Mouse (Mus musculus): ENCODE results near the gene Cish. TPM values are rescaled to one million over a fixed set of nuclear protein-coding genes. Genes with fewer than 3 reads are reported as not detected.

The Cish gene
- total RNA-seq, 1 experiment from 2014 or later = 0.58 TPM

DNA sequence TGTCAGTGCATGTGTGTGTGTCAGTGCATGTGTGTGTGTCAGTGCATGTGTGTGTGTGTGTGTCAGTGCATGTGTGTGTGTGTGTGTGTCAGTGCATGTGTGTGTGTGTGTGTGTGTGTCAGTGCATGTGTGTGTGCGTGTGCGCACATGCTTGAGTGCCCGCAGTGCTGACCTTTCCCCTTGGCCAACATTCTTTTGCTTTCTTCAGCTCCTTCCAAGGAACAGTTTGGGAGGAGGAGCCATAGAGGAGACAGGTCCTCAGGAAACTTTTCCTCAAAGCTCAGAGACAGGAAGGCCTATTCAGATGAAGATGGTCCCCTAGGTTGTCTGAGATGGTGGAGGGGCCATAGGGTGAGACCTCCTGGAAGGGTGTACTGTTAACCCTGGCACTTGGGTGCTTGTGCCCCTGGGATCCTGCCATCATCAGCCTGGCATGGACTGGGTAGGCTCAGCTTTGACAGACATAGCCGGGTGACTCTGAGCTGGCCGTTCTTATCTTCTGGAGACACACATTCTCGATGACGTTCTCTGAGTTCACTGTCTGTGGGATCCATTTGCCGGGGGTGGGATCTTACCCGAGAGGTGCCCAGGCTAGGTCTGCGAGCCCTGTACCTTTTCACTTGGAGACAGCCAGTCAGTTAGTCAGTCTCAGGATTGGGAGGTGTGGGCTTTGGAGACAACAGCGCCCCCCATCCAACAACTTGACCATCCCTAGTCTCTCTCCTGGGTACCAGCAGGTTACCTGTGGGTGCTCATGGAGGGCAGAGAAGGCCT lies 11.5 kb downstream of the Cish start:
- no peak for ATAC-seq (ENCODE audit: extremely low read depth, insufficient number of reproducible peaks, low FRiP score, poor library complexity, severe bottlenecking)

DNA sequence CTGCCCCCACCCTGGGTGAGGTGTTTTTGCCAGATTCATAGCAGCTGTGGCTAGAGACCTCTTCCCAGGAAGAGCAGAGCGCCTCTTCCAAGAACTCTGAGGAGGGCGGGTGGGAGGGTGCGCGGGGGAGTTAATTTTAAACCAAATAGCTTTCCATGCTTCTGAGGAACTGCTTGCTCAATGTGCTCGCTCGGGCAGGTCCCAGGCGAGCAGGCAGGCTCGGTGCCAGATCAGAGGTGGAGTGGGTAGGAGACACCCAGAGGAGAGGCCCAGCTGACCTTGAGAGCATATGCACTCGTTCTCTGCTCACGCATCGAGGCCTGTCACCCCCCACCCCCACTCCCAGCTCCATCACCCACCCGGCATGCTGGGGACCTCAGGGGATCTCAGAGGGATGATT lies 12.1 kb downstream of the Cish start:
- no peak for ATAC-seq (ENCODE audit: extremely low read depth, insufficient number of reproducible peaks, low FRiP score, poor library complexity, severe bottlenecking)

DNA sequence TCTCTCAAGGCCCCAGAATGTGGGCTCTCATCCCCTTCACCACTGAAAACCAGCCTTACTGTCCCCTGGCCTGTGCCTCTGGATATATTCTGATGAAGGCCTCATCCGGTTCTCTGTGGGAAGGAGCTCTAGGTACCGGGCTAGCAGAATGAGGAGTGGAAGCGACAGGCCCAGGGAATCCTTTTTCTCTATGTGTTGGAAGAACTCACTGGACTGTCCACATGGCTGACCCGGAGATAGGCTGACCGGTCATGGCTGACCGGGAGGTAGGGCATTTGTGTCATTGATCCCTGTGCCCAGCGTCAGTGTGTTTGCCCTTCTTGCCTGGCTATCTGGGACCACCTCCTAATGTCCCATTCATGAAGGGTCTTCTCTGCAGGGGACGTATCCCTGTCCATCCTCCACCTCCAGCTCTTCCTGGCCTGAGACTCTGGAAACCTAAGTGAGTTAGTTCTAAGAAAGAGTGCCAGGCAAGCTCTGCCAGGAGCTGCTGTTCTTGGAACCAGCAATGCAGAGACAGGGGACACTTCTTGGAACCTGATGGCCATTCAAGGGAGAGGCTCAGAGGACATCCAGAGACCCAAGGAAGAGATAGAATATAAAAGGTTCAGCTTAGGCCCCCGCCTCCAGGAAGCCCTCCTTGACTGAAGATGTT lies 12.6 kb downstream of the Cish start:
- ATAC-seq (ENCODE audit: extremely low read depth, insufficient number of reproducible peaks, low FRiP score, poor library complexity, severe bottlenecking) = no peak

DNA sequence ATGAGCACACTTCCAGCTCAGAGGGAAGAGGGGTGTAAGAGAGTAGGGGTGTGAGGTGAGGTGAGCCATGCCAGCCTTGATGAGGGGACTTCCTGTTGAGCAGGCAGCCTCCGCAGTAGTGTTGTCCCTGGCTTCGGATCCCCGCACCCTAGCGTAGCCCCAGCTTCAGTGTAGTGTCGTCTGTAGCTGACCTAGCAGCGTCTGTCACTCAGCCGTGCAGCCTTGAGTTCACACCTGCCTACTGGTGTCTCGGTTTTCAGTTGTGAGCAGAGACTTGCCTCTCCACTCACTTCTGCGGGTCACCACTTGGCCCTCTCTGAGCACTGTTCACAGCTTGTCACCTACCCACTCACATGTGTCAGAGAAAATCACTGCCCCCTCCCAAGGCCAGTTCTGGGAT lies 13.3 kb downstream of the Cish start:
- no peak for ATAC-seq (ENCODE audit: extremely low read depth, insufficient number of reproducible peaks, low FRiP score, poor library complexity, severe bottlenecking)

DNA sequence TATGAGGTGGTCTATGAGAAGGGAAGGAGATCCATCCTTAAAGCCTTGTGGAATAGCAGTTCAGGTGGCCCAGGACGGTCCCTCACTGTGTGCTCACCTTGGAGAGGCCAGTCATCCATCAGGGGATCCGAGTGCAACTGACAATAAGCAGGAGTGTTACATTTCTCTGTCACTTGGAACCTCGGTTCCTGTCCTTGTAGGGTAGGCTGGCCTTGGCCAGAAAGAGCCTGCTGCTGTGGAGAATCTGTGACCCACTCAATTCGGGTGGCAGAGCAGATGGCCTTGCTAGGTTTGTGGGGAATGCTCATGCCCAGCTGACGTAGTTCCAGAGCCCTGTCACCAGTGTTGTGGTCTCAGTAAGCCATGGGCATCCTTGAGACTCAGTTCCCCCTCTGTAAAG lies 13.8 kb downstream of the Cish start:
- no peak for ATAC-seq (ENCODE audit: extremely low read depth, insufficient number of reproducible peaks, low FRiP score, poor library complexity, severe bottlenecking)

DNA sequence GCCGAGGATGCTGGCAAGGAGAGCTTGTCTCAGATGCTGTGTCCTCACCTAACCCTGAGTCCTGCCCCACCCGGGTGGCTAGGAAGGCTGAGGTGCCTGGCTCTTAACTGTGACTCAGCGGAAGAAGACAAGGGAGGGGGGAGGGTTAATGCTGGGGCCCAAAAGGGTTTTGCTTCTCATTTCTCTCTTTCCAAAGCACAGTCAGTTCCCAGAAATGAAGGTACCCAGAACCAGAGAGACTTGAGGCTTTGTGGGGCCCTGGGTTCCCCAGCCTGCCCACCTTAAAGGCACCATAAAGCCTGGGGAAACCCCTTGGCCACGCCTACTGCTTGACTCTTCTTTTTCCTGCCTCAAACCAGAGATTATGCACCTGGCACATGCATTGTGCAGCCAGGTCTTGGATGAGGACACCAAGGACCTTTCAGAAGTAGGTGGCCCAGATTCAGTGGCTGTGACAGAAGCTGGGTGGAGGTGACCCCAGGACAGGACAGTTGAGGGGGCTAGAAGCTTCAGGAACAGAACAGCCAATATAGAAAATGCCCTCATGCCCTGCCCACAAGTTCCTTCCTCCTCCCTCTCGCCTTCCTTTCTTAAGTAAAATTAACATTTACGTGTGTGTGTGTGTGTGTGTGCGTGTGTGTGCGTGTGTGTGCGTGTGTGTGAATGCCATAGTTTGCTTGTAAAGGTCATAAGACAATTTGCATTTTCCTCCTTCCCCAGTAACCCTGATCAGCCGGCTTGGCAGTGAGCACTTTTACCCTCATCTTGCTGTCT lies 17.2 kb downstream of the Cish start:
- peak; percentile 49; the same call in 1 of the 2 replicates for ATAC-seq (ENCODE audit: extremely low read depth, insufficient number of reproducible peaks, low FRiP score, poor library complexity, severe bottlenecking)

DNA sequence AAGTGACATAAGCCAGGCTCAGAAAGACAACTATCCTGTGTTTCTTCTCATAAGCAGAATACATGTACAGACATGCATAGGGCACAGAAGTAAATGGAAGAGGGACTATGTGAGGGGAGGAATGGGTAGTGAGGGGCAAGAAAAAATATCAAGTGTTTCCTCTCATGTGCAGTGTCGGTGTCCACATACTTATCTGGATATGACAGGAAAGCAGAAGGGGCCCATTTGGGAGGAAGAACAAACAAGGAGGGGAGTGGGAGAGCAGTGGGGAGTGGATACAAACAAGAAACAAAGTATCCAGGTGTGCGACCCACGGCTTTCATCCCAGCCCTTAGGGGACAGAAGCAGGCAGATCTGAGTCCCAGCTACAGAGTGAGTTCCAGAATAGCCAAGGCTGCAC lies 18.1 kb downstream of the Cish start:
- no peak for ATAC-seq (ENCODE audit: extremely low read depth, insufficient number of reproducible peaks, low FRiP score, poor library complexity, severe bottlenecking)

DNA sequence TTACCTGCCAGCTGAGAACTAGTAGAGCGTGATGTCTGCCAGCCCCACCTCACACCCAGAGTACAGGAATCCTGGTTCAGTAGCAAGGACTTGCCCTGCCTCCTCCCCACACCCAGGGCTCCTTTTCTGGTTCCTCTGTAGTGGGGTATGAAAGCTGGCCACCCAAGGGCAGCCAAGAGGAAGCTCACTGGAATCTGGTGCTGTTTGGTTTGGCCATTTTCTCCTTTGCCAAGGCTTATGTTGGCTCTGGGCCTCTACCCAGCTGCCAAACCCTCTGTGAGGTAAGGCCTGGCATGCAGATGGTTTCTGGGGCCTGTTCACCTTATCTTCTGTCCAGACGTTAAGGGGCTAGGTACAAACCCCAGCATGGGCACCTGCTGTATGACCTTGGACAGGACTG lies 20.0 kb downstream of the Cish start:
- no peak for ATAC-seq (ENCODE audit: extremely low read depth, insufficient number of reproducible peaks, low FRiP score, poor library complexity, severe bottlenecking)

DNA sequence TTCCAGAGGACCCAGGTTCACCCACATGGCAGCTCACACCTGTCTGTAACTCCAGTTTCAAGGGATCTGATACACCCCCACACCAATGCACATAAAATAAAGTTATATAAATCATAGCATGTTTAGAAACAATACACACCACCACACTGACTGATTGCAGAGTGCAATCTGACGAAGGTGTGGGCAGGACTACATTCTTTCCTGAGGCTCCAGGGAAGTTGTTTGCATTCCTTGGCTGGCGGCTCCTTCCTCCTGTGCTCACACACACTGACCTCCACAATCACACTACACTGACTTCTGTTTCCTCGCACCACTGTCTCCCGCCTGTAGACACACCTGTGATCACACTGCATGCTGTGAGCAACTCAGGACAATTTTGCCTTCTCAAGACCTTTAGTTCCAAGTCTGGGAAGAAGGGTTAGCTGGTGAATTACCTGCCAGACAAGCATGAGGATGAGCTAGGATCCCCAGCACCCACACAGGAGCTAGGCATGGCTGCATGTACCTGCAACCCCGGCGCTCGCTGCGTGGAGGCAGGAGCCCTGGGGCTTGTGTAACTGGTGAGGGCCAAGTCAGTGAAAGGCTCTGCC lies 26.7 kb downstream of the Cish start:
- ATAC-seq (ENCODE audit: extremely low read depth, insufficient number of reproducible peaks, low FRiP score, poor library complexity, severe bottlenecking) = no peak

DNA sequence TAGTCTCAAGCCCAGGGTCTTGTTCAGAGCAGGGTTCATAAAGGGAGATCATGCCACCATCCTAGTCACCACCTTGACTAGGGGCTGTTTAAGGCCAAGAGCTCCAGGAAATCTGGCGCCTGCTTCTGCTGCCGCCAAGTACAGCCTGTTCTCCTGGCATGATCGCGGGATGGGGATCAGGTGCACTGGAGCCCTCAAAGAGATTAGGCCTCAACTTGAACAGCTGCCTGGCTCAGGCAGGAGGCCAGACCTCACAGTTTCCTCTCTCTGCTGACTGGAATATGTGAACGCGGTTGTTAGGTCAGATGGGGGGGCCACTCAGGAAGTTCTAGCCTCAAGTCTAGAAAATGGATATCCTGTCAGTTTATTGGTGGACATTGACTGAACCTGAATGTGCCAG lies 27.7 kb downstream of the Cish start:
- no peak for ATAC-seq (ENCODE audit: extremely low read depth, insufficient number of reproducible peaks, low FRiP score, poor library complexity, severe bottlenecking)

DNA sequence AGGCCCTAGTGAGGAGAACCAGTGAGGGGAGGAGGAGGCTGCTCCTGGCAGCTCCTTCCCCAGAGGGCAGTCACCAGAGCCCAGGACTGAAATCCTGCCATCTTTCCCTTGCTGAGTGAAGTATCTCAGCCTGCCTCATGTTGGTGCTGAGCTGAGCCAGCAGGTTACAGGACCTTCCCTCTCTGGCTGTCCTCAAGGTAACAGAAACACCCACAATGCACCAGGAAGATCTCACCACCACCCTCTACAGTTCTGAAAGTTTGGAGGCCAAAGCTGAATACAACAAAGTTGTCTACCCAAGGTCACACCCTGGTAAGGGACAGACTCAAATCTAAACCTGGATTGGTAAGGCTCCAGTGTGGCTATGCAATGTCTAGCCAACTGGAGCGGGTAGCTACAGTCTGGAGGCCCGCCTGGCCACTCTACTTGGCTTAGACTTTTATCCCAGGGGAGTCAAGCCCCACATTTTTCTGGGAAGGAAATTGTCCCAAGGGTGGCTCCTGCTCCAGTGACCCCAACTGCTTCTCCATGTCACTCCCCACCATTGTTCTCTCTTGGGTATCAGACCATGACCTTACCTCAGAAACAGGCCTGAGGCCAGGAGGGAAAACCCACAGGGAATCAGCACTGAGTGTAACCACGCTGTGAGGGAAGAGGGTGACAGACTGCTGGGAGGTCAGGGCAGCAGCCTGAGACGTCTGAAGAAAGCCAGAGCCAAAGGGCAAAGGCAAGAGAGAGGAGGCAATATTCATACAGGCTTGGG lies 29.2 kb downstream of the Cish start:
- ATAC-seq (ENCODE audit: extremely low read depth, insufficient number of reproducible peaks, low FRiP score, poor library complexity, severe bottlenecking) = no peak

DNA sequence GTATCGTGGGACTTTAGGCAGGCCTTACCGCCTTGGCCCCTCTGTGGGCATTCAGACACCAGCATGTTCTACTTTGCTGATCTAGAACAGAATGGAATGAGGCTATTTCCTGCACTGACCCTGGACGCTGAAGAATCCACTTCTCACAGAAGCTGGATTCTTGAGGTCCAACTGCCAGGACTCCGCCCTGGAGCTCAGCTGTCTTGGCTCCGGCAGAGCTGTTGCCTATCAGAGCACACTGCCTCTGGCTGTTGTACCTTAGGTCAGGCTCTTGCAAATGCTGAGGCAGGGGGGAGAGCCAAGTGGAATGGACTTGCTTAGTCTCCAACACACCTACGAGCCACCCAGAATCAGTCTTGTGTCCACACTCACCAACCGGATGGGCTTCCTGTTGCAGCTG lies 30.1 kb downstream of the Cish start:
- no peak for ATAC-seq (ENCODE audit: extremely low read depth, insufficient number of reproducible peaks, low FRiP score, poor library complexity, severe bottlenecking)

DNA sequence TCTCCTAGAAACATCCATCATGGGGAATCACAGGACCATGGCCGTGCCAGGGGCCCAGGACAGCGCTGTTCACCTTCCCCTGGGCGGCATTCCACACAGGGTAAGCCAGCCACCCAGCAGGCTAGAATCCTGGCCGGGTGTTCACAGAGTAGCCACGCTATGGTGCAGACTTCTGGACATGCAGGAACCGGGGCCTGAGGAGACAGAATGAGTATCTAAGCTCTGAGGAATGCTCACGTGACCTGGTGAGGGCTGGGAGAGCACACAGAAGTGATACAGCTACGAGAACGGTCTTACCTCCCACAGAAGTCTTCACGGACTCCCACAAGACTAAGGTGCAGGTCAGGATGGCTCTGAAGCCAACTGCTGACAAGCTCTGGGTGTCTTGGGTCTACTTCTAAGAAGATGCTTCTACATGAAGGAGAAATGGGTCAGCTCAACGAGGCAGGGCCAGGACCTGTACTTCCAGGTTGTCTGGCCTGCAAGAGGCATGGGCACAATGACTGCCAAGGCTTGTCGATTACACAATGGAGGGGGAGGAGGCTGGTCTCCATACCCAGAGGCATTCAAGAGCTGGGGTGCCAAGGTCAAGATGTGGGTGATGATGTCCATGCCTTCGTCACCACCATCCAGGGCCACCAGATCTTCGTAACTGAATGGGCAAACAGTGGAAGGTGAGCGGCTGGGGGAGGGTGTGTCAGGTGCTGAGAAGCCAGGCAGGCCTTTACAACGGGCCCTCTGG lies 32.2 kb downstream of the Cish start:
- ATAC-seq (ENCODE audit: extremely low read depth, insufficient number of reproducible peaks, low FRiP score, poor library complexity, severe bottlenecking) = no peak

DNA sequence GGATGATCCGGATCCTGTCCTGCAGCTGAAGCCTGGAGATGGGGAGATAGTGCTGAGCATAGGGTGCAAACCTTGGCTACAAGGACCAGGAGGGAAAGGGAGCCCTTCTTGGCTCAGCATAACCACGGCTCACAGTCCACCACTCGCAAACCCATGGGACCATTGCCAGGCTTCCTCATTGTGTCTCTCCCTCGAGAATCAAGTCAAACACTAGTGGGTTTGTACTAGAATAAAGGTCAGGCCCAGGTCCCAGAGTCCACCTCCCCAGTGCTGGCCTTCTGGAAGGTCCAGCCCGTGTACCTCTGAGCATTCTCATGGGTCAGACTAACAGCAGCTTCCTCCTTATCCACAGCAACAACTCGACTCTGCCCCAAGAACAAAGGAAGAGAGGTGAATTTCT lies 35.0 kb downstream of the Cish start:
- ATAC-seq (ENCODE audit: extremely low read depth, insufficient number of reproducible peaks, low FRiP score, poor library complexity, severe bottlenecking) = no peak

DNA sequence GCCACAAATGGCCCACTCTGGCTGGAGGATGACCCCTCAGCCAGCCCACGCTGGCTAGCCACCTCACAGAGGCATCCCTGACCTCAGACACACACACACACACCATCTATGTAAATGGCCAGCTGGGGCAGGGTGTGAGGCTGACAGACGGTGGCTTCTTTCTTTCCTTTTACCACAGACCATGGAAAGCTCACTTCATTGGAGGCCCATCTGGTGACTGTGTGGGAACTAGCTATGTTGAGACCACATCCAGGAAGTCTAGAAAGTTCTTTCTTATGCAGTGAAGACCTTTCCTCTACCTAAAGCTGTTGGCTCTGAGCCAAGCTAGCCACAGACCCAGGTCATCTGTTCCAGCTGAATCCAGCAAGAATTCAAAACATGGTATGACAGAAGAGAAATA lies 37.9 kb downstream of the Cish start:
- ATAC-seq (ENCODE audit: extremely low read depth, insufficient number of reproducible peaks, low FRiP score, poor library complexity, severe bottlenecking) = no peak

DNA sequence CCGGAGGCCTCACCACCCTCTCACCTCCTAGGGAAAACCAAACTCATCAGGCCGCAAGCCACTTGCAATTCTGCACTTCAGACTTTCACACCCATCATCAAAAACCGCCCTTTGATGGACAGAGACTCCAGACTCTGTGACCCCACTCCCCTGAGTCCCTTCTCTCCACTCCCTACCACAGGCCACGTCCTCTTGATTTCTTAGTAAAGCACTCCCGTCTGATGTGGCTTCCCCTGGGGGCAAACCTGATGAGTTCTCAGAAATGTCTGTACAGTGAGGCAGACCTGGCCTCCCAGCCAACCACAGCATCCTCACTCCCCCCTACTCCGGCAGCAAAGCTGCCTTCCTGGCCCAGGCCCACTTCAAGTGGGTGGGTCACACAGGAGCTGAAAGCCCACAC lies 38.5 kb downstream of the Cish start:
- ATAC-seq (ENCODE audit: extremely low read depth, insufficient number of reproducible peaks, low FRiP score, poor library complexity, severe bottlenecking) = no peak

DNA sequence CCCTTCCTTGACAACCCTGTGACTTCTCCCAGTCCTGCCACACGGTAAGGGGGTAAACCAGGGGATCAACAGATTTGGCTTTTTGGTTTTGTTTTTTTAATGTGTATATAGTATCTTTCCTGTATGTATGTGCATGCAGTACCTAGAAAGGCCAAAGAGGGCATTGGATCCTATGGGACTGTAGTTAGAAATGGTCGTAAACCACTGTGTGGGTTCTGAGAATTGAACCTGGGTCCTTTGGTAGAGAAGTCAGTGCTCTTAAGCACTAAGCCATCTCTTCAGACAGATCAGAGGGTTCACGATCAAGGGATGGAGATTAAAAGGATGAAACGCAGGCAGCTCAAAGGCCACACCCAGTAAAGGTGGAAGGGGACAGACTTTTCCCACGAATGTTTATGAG lies 39.2 kb downstream of the Cish start:
- no peak for ATAC-seq (ENCODE audit: extremely low read depth, insufficient number of reproducible peaks, low FRiP score, poor library complexity, severe bottlenecking)

DNA sequence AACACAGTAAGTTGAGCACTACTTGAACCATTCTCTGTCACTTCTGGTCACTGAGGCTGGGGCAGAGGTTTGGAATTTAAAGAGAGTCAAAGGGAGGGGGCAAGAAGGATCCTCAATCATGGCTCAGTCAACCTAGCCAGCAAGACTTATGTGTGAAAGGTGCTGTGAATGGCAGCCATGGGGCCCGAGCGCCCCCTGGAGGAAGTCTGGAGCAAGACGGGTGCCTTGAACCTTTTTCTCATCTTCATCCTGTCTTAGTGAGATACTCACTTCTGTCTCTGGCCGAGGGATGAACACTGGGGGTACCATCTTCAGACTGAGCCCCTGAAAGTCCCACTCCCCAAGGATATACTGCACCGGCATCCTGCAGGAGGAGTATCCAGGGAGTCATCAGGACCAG lies 40.1 kb downstream of the Cish start:
- ATAC-seq (ENCODE audit: extremely low read depth, insufficient number of reproducible peaks, low FRiP score, poor library complexity, severe bottlenecking) = peak; percentile 41; the same call in 1 of the 2 replicates
